Mouse (Mus musculus) neural tube, embryonic 11.5 days (tissue): ENCODE measurements around the gene Lrrc55. TPM values are rescaled to one million over a fixed set of nuclear protein-coding genes. Genes with fewer than 3 reads are reported as not detected.

Source experiments
- ATAC-seq: fragments of 200-750 bp; cut with Nextera tagmentation; 2 replicates; pipeline ENCODE4 v1.8.0; 2017; ENCODE audit warnings: moderate number of reproducible peaks, mild to moderate bottlenecking, moderate TSS enrichment, moderate library complexity; ENCODE audit not compliant: insufficient read depth, low FRiP score, low TSS enrichment
- DNase-seq: peaks from one replicate; pipeline ENCODE4 v3.0.0-alpha.2; 2015; ENCODE audit warnings: low spot score
- H3K27ac ChIP-seq: fragments of 300-500 bp; sonication (generic); 2 replicates; pipeline ENCODE4 v1.5.1; 2014; ENCODE audit warnings: low read depth, mild to moderate bottlenecking, low read length
- H3K27me3 ChIP-seq: fragments of 300-500 bp; sonication (generic); 2 replicates; pipeline ENCODE4 v1.6.1; 2014; ENCODE audit warnings: mild to moderate bottlenecking, low read length, mixed read lengths; ENCODE audit not compliant: control insufficient read depth, insufficient read depth
- H3K36me3 ChIP-seq: fragments of 300-500 bp; sonication (generic); 2 replicates; pipeline ENCODE4 v1.6.1; 2014; ENCODE audit warnings: mild to moderate bottlenecking, low read length, moderate library complexity, mixed read lengths; ENCODE audit not compliant: control insufficient read depth, insufficient read depth
- H3K4me1 ChIP-seq: fragments of 300-500 bp; sonication (generic); 2 replicates; pipeline ENCODE4 v1.6.1; 2014; ENCODE audit warnings: low read length, mixed read lengths; ENCODE audit not compliant: control insufficient read depth, insufficient read depth
- H3K4me2 ChIP-seq: fragments of 300-500 bp; sonication (generic); 2 replicates; pipeline ENCODE4 v1.6.1; 2014; ENCODE audit warnings: low read depth, mild to moderate bottlenecking, moderate library complexity
- H3K4me3 ChIP-seq: fragments of 300-500 bp; sonication (generic); 2 replicates; pipeline ENCODE4 v1.5.1; 2014; ENCODE audit warnings: low read depth, low read length
- H3K9ac ChIP-seq: fragments of 300-500 bp; sonication (generic); 2 replicates; pipeline ENCODE4 v1.6.1; 2014; ENCODE audit warnings: mild to moderate bottlenecking, low read length
- H3K9me3 ChIP-seq: fragments of 300-500 bp; sonication (generic); 2 replicates; pipeline ENCODE4 v1.6.1; 2016; ENCODE audit warnings: low read length; ENCODE audit not compliant: control insufficient read depth
- WGBS: fragments of 180-500 bp; shearing (Covaris S2); extraction: QIAGEN DNeasy Blood & Tissue Kit; methylation state at CpG from one replicate; pipeline ENCODE4 v1.1.7; 2014; 5-methylcytosine and 5-hydroxymethylcytosine counted together
- polyA plus RNA-seq: library from polyadenylated mRNA; unstranded; fragments of >200 nt; fragmentation: Nextera tagmentation; extraction: Ambion mirVana; gene quantifications from 2 replicates; pipeline ENCODE4 v1.2.1, GENCODE M21; 2014

The Lrrc55 gene
- polyA plus RNA-seq, 1 experiment from 2014 or later, result 1.1 TPM

DNA sequence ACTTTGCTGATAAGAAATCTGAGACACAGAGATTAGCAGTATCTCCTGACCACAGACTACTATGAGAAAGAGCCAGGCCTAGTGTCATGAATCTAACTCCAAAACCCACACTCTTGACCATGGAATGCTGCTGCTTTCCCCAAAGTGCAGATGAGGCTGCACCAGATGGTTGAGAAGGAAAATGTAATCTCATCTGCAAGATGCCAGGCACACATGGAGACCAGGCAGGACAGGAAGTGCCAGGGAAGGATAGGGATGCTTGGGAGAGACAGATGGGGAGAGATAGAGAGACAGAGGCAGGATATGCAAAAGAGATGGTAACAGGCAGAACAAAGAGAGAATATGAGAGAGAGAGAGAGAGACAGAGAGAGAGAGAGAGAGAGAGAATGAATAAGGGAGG lies 56.2 kb downstream of the Lrrc55 start:
- Histone ChIP-seq H3K4me2 (no peak overlapping the region), H3K27ac (no peak overlapping the region), H3K9me3 (no peaks in the 10 kb centered on the region), H3K9ac (no peak overlapping the region), H3K36me3 (no peaks in the 10 kb centered on the region), H3K4me3 (no peak overlapping the region), H3K27me3 (no peaks in the 10 kb centered on the region), H3K4me1 (no peaks in the 10 kb centered on the region)
- ATAC-seq, result no peak
- no peak for DNase-seq

DNA sequence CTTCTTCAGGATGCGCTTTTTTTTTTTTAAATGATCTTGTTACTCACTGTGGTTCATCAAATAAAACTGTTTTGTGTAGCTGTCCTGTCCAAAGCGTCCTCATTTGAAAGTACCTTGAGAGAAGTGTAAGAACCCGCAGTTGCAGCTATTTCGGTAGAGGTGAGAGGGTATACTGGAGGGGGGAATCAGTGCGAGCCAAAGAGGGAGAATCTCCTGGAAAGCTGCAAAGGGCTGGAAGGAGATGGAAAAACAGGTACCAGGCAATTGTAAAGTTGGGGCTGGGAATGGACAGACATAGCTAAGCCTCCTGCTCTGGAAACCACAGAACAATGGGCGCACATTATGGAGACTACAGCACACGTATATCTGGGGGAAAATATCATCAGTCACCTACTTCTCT lies 57.2 kb downstream of the Lrrc55 start:
- DNase-seq (no peak), ATAC-seq (no peak)
- no peaks in the 10 kb centered on the region for H3K9me3 ChIP-seq
- no peak overlapping the region for H3K4me2 ChIP-seq
- H3K4me3 ChIP-seq, result no peak overlapping the region
- no peak overlapping the region for H3K9ac ChIP-seq
- H3K27ac ChIP-seq, result no peak overlapping the region
- no peaks in the 10 kb centered on the region for H3K36me3 ChIP-seq
- WGBS, result 72% methylated on average over 7 of the region's 7 CpGs
- H3K27me3 ChIP-seq, result no peaks in the 10 kb centered on the region
- H3K4me1 ChIP-seq, result no peaks in the 10 kb centered on the region

DNA sequence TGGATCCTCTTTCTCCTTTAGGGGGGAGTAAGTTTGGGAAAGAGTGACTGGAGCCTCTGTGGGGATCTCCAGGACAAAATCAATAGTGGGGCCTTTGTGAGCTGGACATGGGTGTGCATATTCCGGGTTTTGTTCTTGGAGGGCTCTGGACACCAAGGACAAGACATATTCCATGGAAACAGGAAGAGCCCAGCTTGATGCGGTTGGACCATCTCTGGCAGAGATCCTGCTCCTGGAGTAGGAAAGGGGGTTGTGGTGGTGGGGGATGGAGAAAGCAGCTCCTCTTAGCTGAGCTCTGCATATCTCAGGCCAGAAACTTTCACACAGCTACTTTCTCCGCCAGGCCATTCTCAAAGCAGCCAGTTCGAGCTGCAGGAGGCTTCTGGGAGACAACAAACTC lies 57.6 kb downstream of the Lrrc55 start:
- H3K27me3 ChIP-seq, result no peaks in the 10 kb centered on the region
- no peaks in the 10 kb centered on the region for H3K9me3 ChIP-seq
- no peak overlapping the region for H3K4me2 ChIP-seq
- DNase-seq (no peak), ATAC-seq (no peak)
- no peaks in the 10 kb centered on the region for H3K4me1 ChIP-seq
- WGBS, result 72% methylated on average over 4 of the region's 4 CpGs
- no peak overlapping the region for H3K27ac ChIP-seq
- no peak overlapping the region for H3K4me3 ChIP-seq
- H3K36me3 ChIP-seq, result no peaks in the 10 kb centered on the region
- no peak overlapping the region for H3K9ac ChIP-seq

DNA sequence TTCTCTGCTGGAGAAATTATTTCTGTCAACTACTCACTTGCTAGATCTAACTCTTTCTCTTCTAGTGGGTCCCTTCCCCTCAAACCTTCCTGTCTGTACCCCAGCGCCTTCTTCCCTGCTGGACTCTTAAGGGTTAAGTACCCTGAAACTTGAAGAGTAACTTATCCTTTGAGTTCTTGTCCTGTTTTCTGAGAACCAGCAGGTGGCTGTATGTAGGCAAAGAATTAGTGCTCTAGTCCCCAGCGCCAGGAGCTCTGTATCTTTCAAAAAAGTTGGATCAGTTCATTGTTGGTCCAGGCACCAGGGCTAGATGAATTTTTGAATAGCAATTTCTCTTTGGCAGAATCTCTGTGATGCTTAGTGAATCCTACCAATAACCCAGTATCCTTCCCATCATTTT lies 58.9 kb downstream of the Lrrc55 start:
- DNase-seq (no peak), ATAC-seq (no peak)
- Histone ChIP-seq H3K27me3 (no peaks in the 10 kb centered on the region), H3K9ac (no peak overlapping the region), H3K27ac (no peak overlapping the region), H3K36me3 (no peaks in the 10 kb centered on the region), H3K4me3 (no peak overlapping the region), H3K9me3 (no peaks in the 10 kb centered on the region), H3K4me2 (no peak overlapping the region), H3K4me1 (no peaks in the 10 kb centered on the region)
- whole genome bisulfite sequencing, result 41% methylated on average over 2 of the region's 2 CpGs

DNA sequence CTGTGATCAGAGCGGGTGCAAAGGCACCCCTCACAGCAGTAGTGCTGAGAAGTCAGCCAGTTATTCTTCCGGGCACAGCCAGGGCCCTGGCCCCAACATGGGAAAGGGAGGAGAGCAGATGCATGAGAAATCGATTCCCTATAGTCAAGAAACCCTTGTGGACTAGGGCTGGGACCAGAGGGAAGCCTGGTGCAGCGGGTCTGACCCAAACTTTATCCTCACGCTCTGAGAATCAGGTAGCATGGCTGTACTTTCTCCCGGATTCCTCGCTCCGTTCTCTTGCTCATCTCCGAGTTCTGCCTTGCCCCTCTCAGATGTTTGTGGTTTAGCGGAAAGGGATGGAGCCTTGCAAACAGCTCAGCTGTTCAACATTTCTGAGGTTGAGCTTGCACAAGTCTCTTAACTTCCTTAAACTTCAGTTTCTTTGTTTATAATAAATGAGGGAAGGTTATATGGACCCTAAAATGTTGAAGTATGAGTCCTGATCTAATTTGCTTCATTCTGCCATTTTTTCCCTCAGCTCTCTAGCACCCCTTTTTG lies 59.3 kb downstream of the Lrrc55 start:
- 62% methylated on average over 10 of the region's 10 CpGs for WGBS
- Histone ChIP-seq H3K9me3 (no peaks in the 10 kb centered on the region), H3K9ac (no peak overlapping the region), H3K4me1 (no peaks in the 10 kb centered on the region), H3K36me3 (no peaks in the 10 kb centered on the region), H3K27me3 (no peaks in the 10 kb centered on the region), H3K27ac (no peak overlapping the region), H3K4me2 (no peak overlapping the region), H3K4me3 (no peak overlapping the region)
- ATAC-seq (no peak), DNase-seq (no peak)

DNA sequence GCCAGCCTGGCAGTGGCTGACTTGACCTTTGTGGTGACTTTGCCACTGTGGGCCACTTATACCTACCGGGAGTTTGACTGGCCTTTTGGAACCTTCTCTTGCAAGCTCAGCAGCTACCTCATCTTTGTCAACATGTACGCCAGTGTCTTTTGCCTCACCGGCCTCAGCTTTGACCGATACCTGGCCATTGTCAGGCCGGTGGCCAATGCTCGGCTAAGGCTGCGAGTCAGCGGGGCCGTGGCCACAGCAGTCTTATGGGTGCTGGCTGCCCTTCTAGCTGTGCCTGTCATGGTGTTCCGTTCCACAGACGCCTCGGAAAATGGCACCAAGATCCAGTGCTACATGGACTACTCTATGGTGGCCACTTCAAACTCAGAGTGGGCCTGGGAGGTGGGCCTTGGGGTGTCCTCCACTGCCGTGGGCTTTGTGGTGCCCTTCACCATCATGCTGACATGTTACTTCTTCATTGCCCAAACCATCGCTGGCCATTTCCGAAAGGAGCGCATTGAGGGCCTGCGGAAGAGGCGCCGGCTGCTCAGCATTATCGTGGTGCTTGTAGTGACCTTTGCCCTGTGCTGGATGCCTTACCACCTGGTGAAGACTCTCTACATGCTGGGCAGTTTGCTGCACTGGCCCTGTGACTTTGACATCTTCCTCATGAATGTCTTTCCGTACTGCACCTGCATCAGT lies 60.0 kb downstream of the Lrrc55 start:
- Histone ChIP-seq H3K9me3 (no peaks in the 10 kb centered on the region), H3K4me1 (no peaks in the 10 kb centered on the region), H3K36me3 (no peaks in the 10 kb centered on the region), H3K27me3 (no peaks in the 10 kb centered on the region), H3K9ac (no peak overlapping the region), H3K4me2 (no peak overlapping the region), H3K4me3 (no peak overlapping the region), H3K27ac (no peak overlapping the region)
- WGBS, result 83% methylated on average over 21 of the region's 21 CpGs
- ATAC-seq (no peak), DNase-seq (no peak)

DNA sequence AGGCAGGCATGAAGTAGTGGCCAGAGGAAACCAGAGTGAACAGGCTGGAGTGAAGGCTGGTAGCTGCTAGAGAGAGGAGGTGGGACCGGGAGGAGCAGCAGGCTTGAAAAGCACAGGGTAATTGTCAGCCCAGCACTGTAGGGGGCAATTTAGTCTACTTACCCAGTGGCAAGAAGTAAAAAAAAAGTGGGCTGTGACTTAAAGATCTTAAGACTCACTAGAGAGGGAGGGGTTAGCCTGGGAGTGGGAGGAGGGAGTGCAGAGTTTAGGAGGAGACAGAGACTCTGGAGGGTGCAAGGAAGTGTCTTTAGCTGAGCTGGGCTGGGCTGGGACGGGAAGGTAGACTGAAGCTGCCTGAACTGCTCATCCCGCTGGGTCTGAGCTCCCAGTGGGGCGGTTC lies 60.9 kb downstream of the Lrrc55 start, which contains the start of gene Aplnr:
Aplnr (plus strand) TSS at position 137 of the 400 bp plus-strand sequence.
- H3K4me1 ChIP-seq, result no peaks in the 10 kb centered on the region
- H3K9ac ChIP-seq, result no peak within 1 kb of the TSS
- no peak within 1 kb of the TSS for H3K27ac ChIP-seq
- no peak for ATAC-seq
- WGBS, result 8% methylated on average over 4 of the region's 4 CpGs
- H3K4me3 ChIP-seq, result no peak within 1 kb of the TSS
- H3K9me3 ChIP-seq, result no peaks in the 10 kb centered on the region
- no peaks in the 10 kb centered on the region for H3K27me3 ChIP-seq
- H3K36me3 ChIP-seq, result no peaks in the 10 kb centered on the region
- no peak within 1 kb of the TSS for H3K4me2 ChIP-seq
- DNase-seq, result no peak

DNA sequence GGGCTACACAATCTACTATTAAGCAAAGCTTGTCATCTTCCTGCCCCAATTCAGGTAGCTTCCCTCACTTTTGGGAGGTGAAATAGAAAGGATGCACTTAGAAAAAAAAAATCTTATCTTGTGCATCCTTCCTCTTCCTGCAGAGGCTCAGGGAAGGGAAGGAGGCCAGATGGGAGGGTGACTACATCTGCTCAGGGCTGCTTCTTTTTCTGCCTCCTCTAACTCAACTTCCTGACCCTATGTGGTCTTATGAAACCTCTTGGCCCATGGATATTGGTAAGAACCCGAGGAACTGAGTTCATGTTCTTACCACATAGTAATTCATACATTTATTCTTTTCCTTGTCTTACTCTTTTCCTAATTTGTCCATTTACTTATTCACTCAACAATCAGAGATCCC lies 61.9 kb downstream of the Lrrc55 start:
- H3K4me2 ChIP-seq, result no peak overlapping the region
- ATAC-seq (no peak), DNase-seq (no peak)
- H3K9me3 ChIP-seq, result no peaks in the 10 kb centered on the region
- no peaks in the 10 kb centered on the region for H3K27me3 ChIP-seq
- WGBS, result 53% methylated on average over 1 of the region's 1 CpGs
- 0 out of 2 replicates have a peak, but pooled peaks cover 3% of the 10 kb centered on the region for H3K4me1 ChIP-seq
- no peak overlapping the region for H3K9ac ChIP-seq
- no peak overlapping the region for H3K4me3 ChIP-seq
- H3K36me3 ChIP-seq, result no peaks in the 10 kb centered on the region
- H3K27ac ChIP-seq, result no peak overlapping the region

DNA sequence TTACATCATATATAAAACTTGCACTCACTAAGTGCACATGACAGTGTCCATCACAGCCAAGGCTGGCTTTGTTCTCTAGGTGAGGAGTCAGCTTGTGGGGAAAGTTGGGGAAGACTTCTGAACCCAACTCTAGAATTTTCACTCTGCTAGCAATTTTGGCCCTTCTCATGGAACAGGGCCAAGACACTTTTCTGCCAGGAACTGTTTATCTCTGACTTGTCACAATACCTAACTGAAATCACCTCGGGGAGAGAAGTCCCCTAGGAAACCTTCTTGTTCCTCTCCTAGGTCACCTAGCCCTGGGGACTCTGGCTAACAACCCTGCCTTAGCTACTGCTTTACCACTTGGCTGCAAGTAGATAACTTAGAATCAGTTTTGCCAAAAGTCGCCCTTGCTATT lies 64.8 kb downstream of the Lrrc55 start:
- no peak for ATAC-seq
- H3K9me3 ChIP-seq, result no peaks in the 10 kb centered on the region
- 0 out of 2 replicates have a peak, but pooled peaks cover 3% of the 10 kb centered on the region for H3K4me1 ChIP-seq
- H3K4me2 ChIP-seq, result no peak overlapping the region
- no peak overlapping the region for H3K27ac ChIP-seq
- 58% methylated on average over 2 of the region's 2 CpGs for WGBS
- H3K36me3 ChIP-seq, result no peaks in the 10 kb centered on the region
- H3K4me3 ChIP-seq, result no peak overlapping the region
- DNase-seq, result no peak
- no peaks in the 10 kb centered on the region for H3K27me3 ChIP-seq
- H3K9ac ChIP-seq, result no peak overlapping the region
